30 mouse cellular contexts compared by ENCODE assay signal in the genomic region with DNA sequence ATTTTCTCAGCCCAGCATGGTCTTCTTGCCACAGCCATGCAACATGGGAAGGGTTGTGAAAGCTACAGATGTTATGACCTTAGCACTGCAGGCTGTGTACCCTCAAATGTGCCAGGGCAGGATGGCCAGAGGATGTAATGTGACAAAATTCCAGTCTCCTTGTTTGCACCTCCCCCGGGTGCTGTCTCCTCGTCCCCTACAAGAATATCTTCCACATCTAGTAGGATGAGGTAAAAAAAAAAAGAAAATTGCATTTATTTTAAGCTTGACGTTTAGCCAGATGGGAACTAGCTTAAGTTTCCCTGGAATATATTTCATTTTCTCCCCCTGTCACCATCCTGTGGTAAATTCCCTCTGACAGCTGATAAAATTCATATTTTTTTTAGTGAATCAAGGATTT.
DNase-seq lines count a peak whose midpoint lies in the region; ATAC-seq and TF ChIP-seq lines count a peak whose summit lies in the region.
"Had no signal": no experiment of that assay in that cellular context is flagged by ENCODE, and none has a peak within 500 bp of the region (broad histone marks: within the 10 kb centered on the region; RNA-seq: fewer than 3 reads in every experiment).

No protein-coding gene starts in this region.

- H3K4me1 ChIP-seq in forebrain, postnatal 0 days (ENCODE audit: insufficient read depth): no peaks in the 10 kb centered on the region
- H3K4me1 ChIP-seq in forebrain, embryonic 13.5 days: no peaks in the 10 kb centered on the region
- no peaks in the 10 kb centered on the region for H3K4me1 ChIP-seq in midbrain, embryonic 14.5 days (ENCODE audit: control insufficient read depth, insufficient read depth, low read length)
- H3K4me1 ChIP-seq: embryonic facial prominence, embryonic 12.5 days; forebrain, embryonic 10.5 days; hindbrain, embryonic 10.5 days; hindbrain, embryonic 15.5 days; limb, embryonic 12.5 days; liver, embryonic 15.5 days; midbrain, embryonic 10.5 days; neural tube, embryonic 13.5 days had no signal

- peak; percentile 11 for DNase-seq in forebrain, postnatal 0 days
- peak; percentile 73 for DNase-seq in brain, adult 2 months (ENCODE audit: low read depth, low spot score)
- peak in 1 of 2 experiments; percentile 21 for DNase-seq in left cerebral cortex, adult 2 months (ENCODE audit: extremely low spot score in 1 of 2, low spot score in 2 of 2)
- peak; percentile 37 to 48 for DNase-seq in right cerebral cortex, postnatal 10 days (ENCODE audit: low spot score in 2 of 2)
- no peak for DNase-seq in urinary bladder, postnatal 25 days (ENCODE audit: low spot score)
- no peak for DNase-seq in midbrain, embryonic 14.5 days
- no peak for DNase-seq in lung, postnatal 4 days
- DNase-seq: cerebellum, adult 8-10 months; cerebellum, postnatal 36 days; gastrocnemius, postnatal 10 days; kidney, adult 11 months; kidney, postnatal 25 days; layer of hippocampus, postnatal 36 days; lung, embryonic 14.5 days; thymus, postnatal 4 days had no signal

- no peak for TF ChIP-seq CTCF in forebrain, postnatal 0 days (IDR thresholded peaks at IDR 0.05; ENCODE audit: low read depth)
- no peak for TF ChIP-seq CTCF in left cerebral cortex, adult 2 months (IDR thresholded peaks at IDR 0.05)

- WGBS in forebrain, postnatal 0 days: 67% methylated on average over 3 of the region's 3 CpGs
- WGBS in forebrain, embryonic 13.5 days: 92% methylated on average over 3 of the region's 3 CpGs
- WGBS in midbrain, embryonic 14.5 days: 85% methylated on average over 3 of the region's 3 CpGs

- no peak overlapping the region for H3K4me3 ChIP-seq in forebrain, postnatal 0 days (ENCODE audit: low read depth, low read length)
- no peak overlapping the region for H3K4me3 ChIP-seq in forebrain, embryonic 13.5 days
- H3K4me3 ChIP-seq in left cerebral cortex, adult 2 months: no peak overlapping the region
- H3K4me3 ChIP-seq in midbrain, embryonic 14.5 days (replicated peaks; ENCODE audit: low read depth, low read length): no peak overlapping the region
- H3K4me3 ChIP-seq: embryonic facial prominence, embryonic 12.5 days; forebrain, embryonic 10.5 days; hindbrain, embryonic 10.5 days; hindbrain, embryonic 15.5 days; layer of hippocampus, adult 2 months; limb, embryonic 12.5 days; liver, embryonic 15.5 days; midbrain, embryonic 10.5 days; myocyte; neural tube, embryonic 13.5 days had no signal

- H3K36me3 ChIP-seq in forebrain, postnatal 0 days (ENCODE audit: insufficient read depth): no peaks in the 10 kb centered on the region
- H3K36me3 ChIP-seq in forebrain, embryonic 13.5 days (ENCODE audit: poor library complexity, severe bottlenecking): no peaks in the 10 kb centered on the region
- H3K36me3 ChIP-seq in midbrain, embryonic 14.5 days (ENCODE audit: control insufficient read depth, insufficient read depth, low read length): no peaks in the 10 kb centered on the region
- H3K36me3 ChIP-seq: embryonic facial prominence, embryonic 12.5 days; forebrain, embryonic 10.5 days; hindbrain, embryonic 10.5 days; hindbrain, embryonic 15.5 days; limb, embryonic 12.5 days; liver, embryonic 15.5 days; midbrain, embryonic 10.5 days; neural tube, embryonic 13.5 days had no signal

- no peak overlapping the region for H3K27ac ChIP-seq in forebrain, postnatal 0 days (ENCODE audit: low read depth, low read length)
- H3K27ac ChIP-seq in forebrain, embryonic 13.5 days: no peak overlapping the region
- peak overlapping the region; percentile 77 for H3K27ac ChIP-seq in left cerebral cortex, adult 2 months
- no peak overlapping the region for H3K27ac ChIP-seq in midbrain, embryonic 14.5 days (replicated peaks; ENCODE audit: low read depth, low read length)
- H3K27ac ChIP-seq: embryonic facial prominence, embryonic 12.5 days; forebrain, embryonic 10.5 days; hindbrain, embryonic 10.5 days; hindbrain, embryonic 15.5 days; layer of hippocampus, adult 2 months; limb, embryonic 12.5 days; liver, embryonic 15.5 days; midbrain, embryonic 10.5 days; neural tube, embryonic 13.5 days had no signal

- no peak overlapping the region for H3K4me2 ChIP-seq in forebrain, postnatal 0 days (ENCODE audit: low read depth)
- H3K4me2 ChIP-seq in forebrain, embryonic 13.5 days: no peak overlapping the region
- H3K4me2 ChIP-seq in midbrain, embryonic 14.5 days (ENCODE audit: low read length): no peak overlapping the region
- H3K4me2 ChIP-seq: embryonic facial prominence, embryonic 12.5 days; hindbrain, embryonic 15.5 days; limb, embryonic 12.5 days; liver, embryonic 15.5 days; lung, embryonic 14.5 days; neural tube, embryonic 13.5 days had no signal

- H3K27me3 ChIP-seq in forebrain, postnatal 0 days (ENCODE audit: insufficient read depth, low read length): no peaks in the 10 kb centered on the region
- no peaks in the 10 kb centered on the region for H3K27me3 ChIP-seq in forebrain, embryonic 13.5 days
- no peaks in the 10 kb centered on the region for H3K27me3 ChIP-seq in midbrain, embryonic 14.5 days (ENCODE audit: control insufficient read depth, insufficient read depth, low read length)
- H3K27me3 ChIP-seq: CH12.LX; embryonic facial prominence, embryonic 12.5 days; hindbrain, embryonic 15.5 days; limb, embryonic 12.5 days; liver, embryonic 15.5 days; neural tube, embryonic 13.5 days had no signal

- intact Hi-C loops in left cerebral cortex, adult 2 months (cut with DNase I): loop anchor here (2.0 to 5.0 kb wide), 2 partner anchors 35 to 75 kb away; no protein-coding TSS in a partner anchor

- no peaks in the 10 kb centered on the region for H3K9me3 ChIP-seq in forebrain, postnatal 0 days (ENCODE audit: low read length)
- H3K9me3 ChIP-seq in forebrain, embryonic 13.5 days (replicated peaks): no peaks in the 10 kb centered on the region
- H3K9me3 ChIP-seq in midbrain, embryonic 14.5 days (ENCODE audit: control insufficient read depth, low read length): no peaks in the 10 kb centered on the region
- H3K9me3 ChIP-seq: embryonic facial prominence, embryonic 12.5 days; forebrain, embryonic 10.5 days; hindbrain, embryonic 10.5 days; hindbrain, embryonic 15.5 days; limb, embryonic 12.5 days; liver, embryonic 15.5 days; midbrain, embryonic 10.5 days; neural tube, embryonic 13.5 days had no signal

- ATAC-seq in forebrain, postnatal 0 days: peak; percentile 51
- ATAC-seq in forebrain, embryonic 13.5 days: no peak
- no peak for ATAC-seq in midbrain, embryonic 14.5 days (ENCODE audit: low FRiP score, low TSS enrichment)
- ATAC-seq: activated CD4-positive, CD25-positive, alpha-beta regulatory T cell, adult 4 months; forebrain, embryonic 16.5 days; inflammation-experienced regulatory T-cells, adult 6 months had no signal

- H3K9ac ChIP-seq in forebrain, postnatal 0 days: no peak overlapping the region
- no peak overlapping the region for H3K9ac ChIP-seq in forebrain, embryonic 13.5 days
- H3K9ac ChIP-seq in midbrain, embryonic 14.5 days (replicated peaks; ENCODE audit: low read length): no peak overlapping the region
- H3K9ac ChIP-seq: embryonic facial prominence, embryonic 12.5 days; hindbrain, embryonic 15.5 days; limb, embryonic 12.5 days; liver, embryonic 15.5 days; lung, embryonic 14.5 days; neural tube, embryonic 13.5 days had no signal

Comparison
In these comparisons a context has a peak if more than half of its experiments do, and no peak if none do; other contexts are left out.
1. DNase-seq: peak in forebrain, postnatal 0 days (single experiment), brain, adult 2 months (single experiment) and right cerebral cortex, postnatal 10 days (2 of 2); none in urinary bladder, postnatal 25 days (single experiment), midbrain, embryonic 14.5 days (single experiment) and lung, postnatal 4 days (0 of 2).